Mouse (Mus musculus) c-Kit-positive CD71-negative TER-119-negative erythroid progenitor cells, embryonic 14.5 days (primary cell): ENCODE measurements at regions not wholly inside any gene's neighbourhood (a gene's known extent, or its start where the extent isn't known, plus 50 kb on each side); places are given as distances from the start of the nearest gene placed in this dataset.
"Not testable (repeated sequence)": the region's sequence is repeated elsewhere in the genome, so short reads cannot be mapped to it uniquely, and the experiment has no call there.

ENCODE experiments used
- DNase-seq: peaks from one replicate; pipeline ENCODE4 v3.0.0-alpha.2; 2013; ENCODE audit warnings: low read depth

- DNase-seq, result not testable (repeated sequence)
Measured at GRCm38 (mm10) chr7:60492028-60492995, 352.3 kb upstream of the Snrpn start.

GRCm38 (mm10) chr7:60487839-60488454 is 347.9 kb upstream of the Snrpn start:
- not testable (repeated sequence) for DNase-seq

GRCm38 (mm10) chr7:60450074-60450603 is 310.1 kb upstream of the Snrpn start:
- DNase-seq, result not testable (repeated sequence)

GRCm38 (mm10) chr7:60449239-60450073 is 309.4 kb upstream of the Snrpn start:
- not testable (repeated sequence) for DNase-seq

DNA sequence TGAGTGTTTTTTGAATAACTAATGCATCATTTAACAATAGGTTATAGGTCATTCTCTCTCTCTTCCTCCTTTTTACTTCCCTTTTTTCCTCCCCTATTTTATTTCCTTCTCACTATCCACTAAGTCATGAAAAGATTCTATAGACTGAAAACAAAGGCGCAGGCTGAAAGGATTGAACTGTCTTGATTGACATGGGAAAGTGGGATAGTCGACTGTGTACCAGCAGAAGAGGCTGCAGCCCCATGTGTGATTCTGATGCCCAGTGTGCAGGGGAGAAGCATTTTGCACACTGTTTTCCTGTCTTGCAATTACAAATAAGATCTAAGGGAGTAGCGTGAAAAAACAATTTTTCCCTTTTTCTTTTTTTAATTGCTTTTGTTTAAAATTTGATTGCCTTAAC is 298.8 kb upstream of the Snrpn start:
- DNase-seq, result no peak

DNA sequence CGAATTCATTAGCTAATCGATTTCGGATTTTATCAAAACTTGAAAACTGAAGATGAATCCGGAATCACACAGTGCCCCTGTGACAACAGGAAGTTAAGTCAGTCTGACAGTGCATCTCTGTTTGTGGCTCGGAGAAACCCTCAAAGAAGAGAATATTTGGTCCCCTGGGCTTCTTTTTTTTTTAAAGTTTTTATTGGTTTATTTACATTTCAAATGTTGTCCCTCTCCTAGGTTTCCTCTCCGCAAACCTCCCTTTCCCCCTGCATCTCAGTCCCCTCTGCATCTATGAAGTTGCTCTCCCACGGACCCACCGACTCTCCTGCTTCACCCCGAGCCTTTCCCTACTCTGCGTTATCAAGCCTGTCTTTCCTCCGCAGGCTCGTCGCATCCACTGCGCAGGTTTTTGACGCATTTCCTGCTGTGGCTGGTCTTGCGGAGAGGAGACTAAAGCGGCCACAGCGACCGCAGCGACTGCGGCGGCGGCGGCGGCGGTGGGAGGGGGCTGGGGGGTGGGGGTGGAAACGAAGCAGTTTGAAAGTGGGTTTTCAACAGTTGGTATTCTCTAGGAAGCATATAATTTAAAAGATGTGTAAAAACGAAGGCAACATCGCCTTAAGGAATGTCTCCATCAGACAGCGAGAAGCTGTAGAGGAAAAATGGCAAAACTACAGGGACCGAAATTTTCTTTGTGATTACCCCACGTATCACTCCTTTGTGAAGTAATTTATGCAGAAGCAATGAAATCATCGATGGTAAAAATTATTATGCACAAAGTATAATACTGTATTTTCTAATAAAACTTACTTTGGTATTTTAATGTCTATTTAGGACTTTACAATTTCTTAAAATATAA is 251.2 kb upstream of the Snrpn start:
- DNase-seq, result peak; percentile 31

- not testable (repeated sequence) for DNase-seq
Measured at GRCm38 (mm10) chr7:60386957-60387356, 246.9 kb upstream of the Snrpn start.

GRCm38 (mm10) chr7:60374001-60374400 is 234.0 kb upstream of the Snrpn start:
- not testable (repeated sequence) for DNase-seq

- DNase-seq, result not testable (repeated sequence)
Measured at GRCm38 (mm10) chr7:60352206-60352605, 212.2 kb upstream of the Snrpn start.
